Mouse (Mus musculus): ENCODE data around the gene Gm20532. TPM values are rescaled to one million over a fixed set of nuclear protein-coding genes. Genes with fewer than 3 reads are reported as not detected.

Gene Gm20532
- polyA plus RNA-seq (2015; fragmentation: Nextera tagmentation; extraction: Ambion mirVana): not detected in 2 replicates

DNA sequence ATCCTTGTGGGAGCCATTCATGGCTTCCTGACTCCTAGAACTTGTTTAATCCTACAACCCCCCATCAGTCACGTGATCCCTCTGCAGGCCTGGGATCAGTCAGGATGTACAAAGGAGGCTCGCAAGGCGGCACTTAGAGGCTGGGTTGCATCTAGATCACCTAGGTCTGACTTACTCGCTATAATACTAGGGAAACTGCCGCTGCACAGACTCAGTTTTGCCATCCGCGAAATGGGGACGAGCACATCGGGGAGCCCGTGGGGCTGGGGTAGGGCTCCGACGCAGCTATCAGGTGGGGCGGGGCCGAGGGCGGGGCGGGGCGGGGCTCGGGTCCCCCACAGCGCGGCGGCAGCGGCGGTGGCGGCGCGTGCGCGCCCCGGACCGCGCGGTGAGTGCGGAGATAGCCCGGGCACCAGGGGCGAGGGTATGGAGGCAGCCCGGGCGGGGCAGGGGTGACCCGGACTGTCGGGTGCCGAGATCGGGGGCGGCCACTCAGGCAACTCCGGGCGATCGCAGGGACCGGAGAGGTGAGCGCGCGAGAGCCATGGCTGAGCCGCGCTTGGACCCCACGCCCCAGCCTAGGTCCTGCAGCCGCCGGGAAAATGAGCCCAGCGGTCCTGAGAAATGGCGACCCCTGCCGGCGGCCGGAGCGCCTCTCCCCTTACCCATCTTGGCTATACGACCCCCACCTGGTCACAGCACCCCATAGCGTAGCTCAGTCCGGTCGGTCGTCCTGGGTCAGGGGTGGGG, at the start of gene Gm20532:
Gene Gm20532, plus strand, starts transcription at position 346 of the 750 bp plus-strand sequence.
- WGBS: under 1% methylated on average over 64 of the region's 65 CpGs
- Histone ChIP-seq H3K4me3 (replicated peaks; ENCODE audit: low read length) (peak within 1 kb of the TSS; percentile 67), H3K27ac (ENCODE audit: low read length) (peak within 1 kb of the TSS; percentile 62), H3K4me1 (ENCODE audit: control insufficient read depth, insufficient read depth, low read length) (peaks cover 6% of the 10 kb centered on the region; the same call in 1 of the 2 replicates), H3K9ac (ENCODE audit: low read length) (peak within 1 kb of the TSS; percentile 84), H3K36me3 (ENCODE audit: control insufficient read depth, insufficient read depth, low read length) (no peaks in the 10 kb centered on the region), H3K27me3 (ENCODE audit: control insufficient read depth, insufficient read depth, low read length) (no peaks in the 10 kb centered on the region), H3K9me3 (replicated peaks; ENCODE audit: control insufficient read depth, low read length) (no peaks in the 10 kb centered on the region), H3K4me2 (ENCODE audit: low read depth, low read length) (peak within 1 kb of the TSS; percentile 79)
- ATAC-seq (ENCODE audit: insufficient read depth, low FRiP score): peak; percentile 67

- 66% methylated on average over 2 of the region's 2 CpGs for WGBS
- H3K4me2 ChIP-seq (ENCODE audit: low read depth, low read length): no peak overlapping the region
- H3K9ac ChIP-seq (ENCODE audit: low read length): no peak overlapping the region
- H3K4me3 ChIP-seq (replicated peaks; ENCODE audit: low read length): no peak overlapping the region
- H3K4me1 ChIP-seq (ENCODE audit: control insufficient read depth, insufficient read depth, low read length): peaks cover 20% of the 10 kb centered on the region
- H3K27me3 ChIP-seq (ENCODE audit: control insufficient read depth, insufficient read depth, low read length): no peaks in the 10 kb centered on the region
- H3K9me3 ChIP-seq (replicated peaks; ENCODE audit: control insufficient read depth, low read length): no peaks in the 10 kb centered on the region
- H3K27ac ChIP-seq (ENCODE audit: low read length): no peak overlapping the region
- no peaks in the 10 kb centered on the region for H3K36me3 ChIP-seq (ENCODE audit: control insufficient read depth, insufficient read depth, low read length)
- no peak for ATAC-seq (ENCODE audit: insufficient read depth, low FRiP score)
Observed at GRCm38 (mm10) chr2:26539516-26539915, 46.9 kb upstream of the Gm20532 start.

GRCm38 (mm10) chr2:26540721-26541120, 45.7 kb upstream of the Gm20532 start:
- 41% methylated on average over 7 of the region's 7 CpGs for WGBS

GRCm38 (mm10) chr2:26541258-26541910, 45.1 kb upstream of the Gm20532 start:
- ATAC-seq (ENCODE audit: insufficient read depth, low FRiP score): no peak
- H3K9ac ChIP-seq (ENCODE audit: low read length): no peak overlapping the region

More at GRCm38 (mm10) chr2:26540721-26541120, 45.7 kb upstream of the Gm20532 start:
- H3K4me1 ChIP-seq (ENCODE audit: control insufficient read depth, insufficient read depth, low read length): peaks cover 16% of the 10 kb centered on the region
- H3K9ac ChIP-seq (ENCODE audit: low read length): no peak overlapping the region
- H3K4me2 ChIP-seq (ENCODE audit: low read depth, low read length): no peak overlapping the region
- H3K27me3 ChIP-seq (ENCODE audit: control insufficient read depth, insufficient read depth, low read length): no peaks in the 10 kb centered on the region
- no peak overlapping the region for H3K27ac ChIP-seq (ENCODE audit: low read length)
- H3K36me3 ChIP-seq (ENCODE audit: control insufficient read depth, insufficient read depth, low read length): no peaks in the 10 kb centered on the region
- H3K9me3 ChIP-seq (replicated peaks; ENCODE audit: control insufficient read depth, low read length): no peaks in the 10 kb centered on the region
- H3K4me3 ChIP-seq (replicated peaks; ENCODE audit: low read length): no peak overlapping the region
- no peak for ATAC-seq (ENCODE audit: insufficient read depth, low FRiP score)

GRCm38 (mm10) chr2:26543155-26543554, 43.3 kb upstream of the Gm20532 start:
- Histone ChIP-seq H3K4me3 (replicated peaks; ENCODE audit: low read length) (no peak overlapping the region), H3K36me3 (ENCODE audit: control insufficient read depth, insufficient read depth, low read length) (no peaks in the 10 kb centered on the region), H3K27ac (ENCODE audit: low read length) (no peak overlapping the region), H3K27me3 (ENCODE audit: control insufficient read depth, insufficient read depth, low read length) (no peaks in the 10 kb centered on the region), H3K4me1 (ENCODE audit: control insufficient read depth, insufficient read depth, low read length) (peaks cover 16% of the 10 kb centered on the region), H3K9ac (ENCODE audit: low read length) (no peak overlapping the region), H3K9me3 (replicated peaks; ENCODE audit: control insufficient read depth, low read length) (no peaks in the 10 kb centered on the region), H3K4me2 (ENCODE audit: low read depth, low read length) (no peak overlapping the region)
- ATAC-seq (ENCODE audit: insufficient read depth, low FRiP score): no peak
- 62% methylated on average over 4 of the region's 4 CpGs for WGBS

More at GRCm38 (mm10) chr2:26541258-26541910, 45.1 kb upstream of the Gm20532 start:
- Histone ChIP-seq H3K27ac (ENCODE audit: low read length) (0 out of 2 replicates have a peak overlapping the region, but pooled peaks have one; percentile 9), H3K27me3 (ENCODE audit: control insufficient read depth, insufficient read depth, low read length) (no peaks in the 10 kb centered on the region), H3K4me2 (ENCODE audit: low read depth, low read length) (no peak overlapping the region), H3K36me3 (ENCODE audit: control insufficient read depth, insufficient read depth, low read length) (no peaks in the 10 kb centered on the region), H3K4me1 (ENCODE audit: control insufficient read depth, insufficient read depth, low read length) (peaks cover 16% of the 10 kb centered on the region), H3K4me3 (replicated peaks; ENCODE audit: low read length) (no peak overlapping the region), H3K9me3 (replicated peaks; ENCODE audit: control insufficient read depth, low read length) (no peaks in the 10 kb centered on the region)
- 34% methylated on average over 9 of the region's 9 CpGs for WGBS

GRCm38 (mm10) chr2:26543768-26544167, 42.7 kb upstream of the Gm20532 start:
- H3K27me3 ChIP-seq (ENCODE audit: control insufficient read depth, insufficient read depth, low read length): no peaks in the 10 kb centered on the region
- no peaks in the 10 kb centered on the region for H3K9me3 ChIP-seq (replicated peaks; ENCODE audit: control insufficient read depth, low read length)
- H3K27ac ChIP-seq (ENCODE audit: low read length): no peak overlapping the region
- ATAC-seq (ENCODE audit: insufficient read depth, low FRiP score): no peak
- no peaks in the 10 kb centered on the region for H3K36me3 ChIP-seq (ENCODE audit: control insufficient read depth, insufficient read depth, low read length)
- H3K4me1 ChIP-seq (ENCODE audit: control insufficient read depth, insufficient read depth, low read length): peaks cover 16% of the 10 kb centered on the region
- H3K9ac ChIP-seq (ENCODE audit: low read length): no peak overlapping the region
- 80% methylated on average over 8 of the region's 8 CpGs for WGBS
- H3K4me3 ChIP-seq (replicated peaks; ENCODE audit: low read length): no peak overlapping the region
- H3K4me2 ChIP-seq (ENCODE audit: low read depth, low read length): no peak overlapping the region

DNA sequence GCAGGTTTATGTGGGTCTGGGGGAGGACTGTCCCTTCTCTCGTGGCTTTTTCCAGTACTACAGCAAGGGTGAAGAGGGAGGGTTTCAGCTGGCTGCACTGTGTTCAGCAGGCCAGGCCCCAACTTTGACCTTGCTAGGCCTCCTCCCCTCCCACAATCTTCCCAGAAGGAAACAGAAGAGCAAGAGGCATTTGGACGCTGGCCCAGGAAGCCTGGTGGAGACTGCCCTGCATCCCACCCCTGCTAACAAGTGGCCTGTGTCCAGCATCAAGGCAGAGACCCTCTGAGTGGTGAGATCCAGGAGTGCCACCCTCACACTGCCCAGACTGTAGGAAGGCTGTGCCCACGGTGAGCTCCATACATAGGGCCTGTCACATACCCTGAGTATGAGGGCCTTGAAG, 42.2 kb upstream of the Gm20532 start:
- no peaks in the 10 kb centered on the region for H3K36me3 ChIP-seq (ENCODE audit: control insufficient read depth, insufficient read depth, low read length)
- H3K4me3 ChIP-seq (replicated peaks; ENCODE audit: low read length): no peak overlapping the region
- no peaks in the 10 kb centered on the region for H3K9me3 ChIP-seq (replicated peaks; ENCODE audit: control insufficient read depth, low read length)
- H3K27ac ChIP-seq (ENCODE audit: low read length): no peak overlapping the region
- no peak overlapping the region for H3K4me2 ChIP-seq (ENCODE audit: low read depth, low read length)
- H3K27me3 ChIP-seq (ENCODE audit: control insufficient read depth, insufficient read depth, low read length): no peaks in the 10 kb centered on the region
- H3K4me1 ChIP-seq (ENCODE audit: control insufficient read depth, insufficient read depth, low read length): peaks cover 16% of the 10 kb centered on the region
- no peak overlapping the region for H3K9ac ChIP-seq (ENCODE audit: low read length)
- 49% methylated on average over 3 of the region's 3 CpGs for WGBS
- no peak for ATAC-seq (ENCODE audit: insufficient read depth, low FRiP score)

- Histone ChIP-seq H3K4me1 (ENCODE audit: control insufficient read depth, insufficient read depth, low read length) (peaks cover 22% of the 10 kb centered on the region), H3K9ac (ENCODE audit: low read length) (no peak overlapping the region), H3K27me3 (ENCODE audit: control insufficient read depth, insufficient read depth, low read length) (no peaks in the 10 kb centered on the region), H3K9me3 (replicated peaks; ENCODE audit: control insufficient read depth, low read length) (no peaks in the 10 kb centered on the region), H3K4me3 (replicated peaks; ENCODE audit: low read length) (no peak overlapping the region), H3K4me2 (ENCODE audit: low read depth, low read length) (no peak overlapping the region), H3K36me3 (ENCODE audit: control insufficient read depth, insufficient read depth, low read length) (no peaks in the 10 kb centered on the region), H3K27ac (ENCODE audit: low read length) (peak overlapping the region; percentile 55)
- 42% methylated on average over 2 of the region's 2 CpGs for WGBS
- peak; percentile 38; the same call in 1 of the 2 replicates for ATAC-seq (ENCODE audit: insufficient read depth, low FRiP score)
Observed at GRCm38 (mm10) chr2:26547481-26547880, 39.0 kb upstream of the Gm20532 start.

DNA sequence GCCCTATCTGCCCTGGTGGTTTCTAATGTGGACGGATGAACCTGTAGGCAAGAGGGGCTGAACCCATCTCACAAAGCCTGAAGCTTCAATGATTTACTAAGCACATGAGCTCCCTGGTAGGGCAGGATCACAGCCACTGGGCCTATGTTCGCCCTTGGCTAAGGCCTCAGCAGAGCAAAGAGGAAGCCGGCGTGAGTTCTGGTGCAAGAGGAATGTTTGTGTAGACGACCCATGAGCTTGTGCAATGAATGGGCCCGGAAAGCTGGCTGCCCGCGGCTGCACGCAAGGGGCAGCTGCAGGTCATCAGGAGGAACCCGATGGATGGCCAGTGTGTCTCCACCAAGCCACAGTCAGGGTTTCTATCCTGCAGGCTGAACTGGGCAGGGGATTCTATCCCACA, 36.6 kb upstream of the Gm20532 start:
- no peaks in the 10 kb centered on the region for H3K36me3 ChIP-seq (ENCODE audit: control insufficient read depth, insufficient read depth, low read length)
- no peak overlapping the region for H3K4me3 ChIP-seq (replicated peaks; ENCODE audit: low read length)
- no peak for ATAC-seq (ENCODE audit: insufficient read depth, low FRiP score)
- H3K9ac ChIP-seq (ENCODE audit: low read length): no peak overlapping the region
- H3K9me3 ChIP-seq (replicated peaks; ENCODE audit: control insufficient read depth, low read length): no peaks in the 10 kb centered on the region
- WGBS: 68% methylated on average over 10 of the region's 10 CpGs
- no peak overlapping the region for H3K4me2 ChIP-seq (ENCODE audit: low read depth, low read length)
- no peaks in the 10 kb centered on the region for H3K27me3 ChIP-seq (ENCODE audit: control insufficient read depth, insufficient read depth, low read length)
- peak overlapping the region; percentile 55; the same call in 1 of the 2 replicates for H3K27ac ChIP-seq (ENCODE audit: low read length)
- peaks cover 16% of the 10 kb centered on the region for H3K4me1 ChIP-seq (ENCODE audit: control insufficient read depth, insufficient read depth, low read length)

Data from stomach, embryonic 16.5 days (tissue).